Mouse (Mus musculus) retina, embryonic 14.5 days (tissue): ENCODE measurements at regions not wholly inside any gene's neighbourhood (a gene's known extent, or its start where the extent isn't known, plus 50 kb on each side); places are given as distances from the start of the nearest gene placed in this dataset.

Experiments
- DNase-seq: peaks from one replicate; pipeline ENCODE4 v3.0.0-alpha.2; 2015; ENCODE audit warnings: low spot score

- no peak for DNase-seq
Observed at GRCm38 (mm10) chr5:126573766-126574165, 667.8 kb upstream of the Tmem132c start.

GRCm38 (mm10) chr5:126597786-126598330 lies 643.8 kb upstream of the Tmem132c start:
- DNase-seq: no peak

- DNase-seq: no peak
Observed at GRCm38 (mm10) chr5:126599561-126599960, 642.0 kb upstream of the Tmem132c start.

- no peak for DNase-seq
Observed at GRCm38 (mm10) chr5:126606756-126607155, 634.9 kb upstream of the Tmem132c start.

- no peak for DNase-seq
Observed at GRCm38 (mm10) chr5:126612571-126612970, 629.0 kb upstream of the Tmem132c start.

GRCm38 (mm10) chr5:126622551-126622950 lies 619.1 kb upstream of the Tmem132c start:
- no peak for DNase-seq

GRCm38 (mm10) chr5:126623205-126623604 lies 618.4 kb upstream of the Tmem132c start:
- DNase-seq: peak; percentile 73

- DNase-seq: no peak
Observed at GRCm38 (mm10) chr5:126629826-126630225, 611.8 kb upstream of the Tmem132c start.

- no peak for DNase-seq
Observed at GRCm38 (mm10) chr5:126650415-126650814, 591.2 kb upstream of the Tmem132c start.

- DNase-seq: peak; percentile 84
Observed at GRCm38 (mm10) chr5:126651367-126651766, 590.2 kb upstream of the Tmem132c start.

- DNase-seq: no peak
Observed at GRCm38 (mm10) chr5:126662648-126663047, 579.0 kb upstream of the Tmem132c start.

GRCm38 (mm10) chr5:126671156-126671555 lies 570.5 kb upstream of the Tmem132c start:
- DNase-seq: peak; percentile 75

GRCm38 (mm10) chr5:126680262-126680661 lies 561.3 kb upstream of the Tmem132c start:
- DNase-seq: no peak

GRCm38 (mm10) chr5:126699314-126699713 lies 542.3 kb upstream of the Tmem132c start:
- peak; percentile 71 for DNase-seq

- DNase-seq: no peak
Observed at GRCm38 (mm10) chr5:126703516-126704282, 537.9 kb upstream of the Tmem132c start.

- no peak for DNase-seq
Observed at GRCm38 (mm10) chr5:126705871-126706270, 535.7 kb upstream of the Tmem132c start.

GRCm38 (mm10) chr5:126706701-126707100 lies 534.9 kb upstream of the Tmem132c start:
- DNase-seq: no peak

- no peak for DNase-seq
Observed at GRCm38 (mm10) chr5:126714672-126715071, 526.9 kb upstream of the Tmem132c start.

GRCm38 (mm10) chr5:126718421-126718820 lies 523.2 kb upstream of the Tmem132c start:
- no peak for DNase-seq

GRCm38 (mm10) chr5:126721300-126721699 lies 520.3 kb upstream of the Tmem132c start:
- no peak for DNase-seq

- peak; percentile 37 for DNase-seq
Observed at GRCm38 (mm10) chr5:126723304-126724295, 518.0 kb upstream of the Tmem132c start.

- no peak for DNase-seq
Observed at GRCm38 (mm10) chr5:126724329-126724728, 517.3 kb upstream of the Tmem132c start.
